Mouse (Mus musculus) liver, embryonic 14.5 days (tissue): Measurements from ENCODE around the gene St6galnac3. TPM values are rescaled to one million over a fixed set of nuclear protein-coding genes. Genes with fewer than 3 reads are reported as not detected.

Source experiments
- ATAC-seq: fragments of 200-750 bp; cut with Nextera tagmentation; 2 replicates; pipeline ENCODE4 v1.8.0; 2017; ENCODE audit warnings: moderate number of reproducible peaks, mild to moderate bottlenecking, moderate library complexity; ENCODE audit not compliant: insufficient read depth
- DNase-seq, 3 experiments: peaks; one replicate each; pipeline ENCODE4 v3.0.0-alpha.2; 2012 to 2013; ENCODE audit warnings: low read depth in 3 of 3, low spot score in 3 of 3
- H3K27ac ChIP-seq: fragments of 300-500 bp; sonication (generic); 2 replicates; pipeline ENCODE4 v1.5.1; 2014; ENCODE audit warnings: moderate library complexity, mild to moderate bottlenecking, control low read depth, inconsistent platforms
- H3K27me3 ChIP-seq: fragments of 300-500 bp; sonication (generic); 2 replicates; pipeline ENCODE4 v1.6.1; 2014; ENCODE audit warnings: mild to moderate bottlenecking, low read length, moderate library complexity; ENCODE audit not compliant: control insufficient read depth, insufficient read depth
- H3K36me3 ChIP-seq: fragments of 300-500 bp; sonication (generic); replicated peaks from 2 replicates; pipeline ENCODE4 v1.6.1; 2014; ENCODE audit warnings: low read depth; ENCODE audit not compliant: control insufficient read depth, insufficient read depth
- H3K4me1 ChIP-seq, 2 experiments: fragments of 200-500 bp in 1 of 2; fragments of 300-500 bp in 1 of 2; sonication (generic) in 1 of 2; replicated peaks; 2 replicates each; pipeline ENCODE4 v1.6.1; 2012 to 2014; ENCODE audit warnings: antibody characterized with exemption in 1 of 2, inconsistent platforms in 1 of 2, low read length in 1 of 2; ENCODE audit not compliant: control insufficient read depth in 2 of 2, insufficient read depth in 2 of 2
- H3K4me2 ChIP-seq: fragments of 300-500 bp; sonication (generic); 2 replicates; pipeline ENCODE4 v1.6.1; 2014; ENCODE audit warnings: low read depth, mild to moderate bottlenecking, control low read depth, moderate library complexity
- H3K4me3 ChIP-seq, 2 experiments: fragments of 200-500 bp in 1 of 2; fragments of 300-500 bp in 1 of 2; sonication (generic) in 1 of 2; 2 replicates each; pipeline ENCODE4 v1.5.1; 2012 to 2014; ENCODE audit warnings: low read depth in 2 of 2, low read length in 2 of 2, mild to moderate bottlenecking in 2 of 2, control low read depth in 1 of 2, inconsistent platforms in 1 of 2, moderate library complexity in 1 of 2; ENCODE audit not compliant: insufficient read depth in 1 of 2
- H3K9ac ChIP-seq: fragments of 300-500 bp; sonication (generic); replicated peaks from 2 replicates; pipeline ENCODE4 v1.6.1; 2014; ENCODE audit warnings: mild to moderate bottlenecking, control low read depth, moderate library complexity
- H3K9me3 ChIP-seq: fragments of 300-500 bp; sonication (generic); 2 replicates; pipeline ENCODE4 v1.6.1; 2016; ENCODE audit warnings: low read length, mixed read lengths; ENCODE audit not compliant: control insufficient read depth
- CTCF ChIP-seq: IDR thresholded peaks from 2 replicates; pipeline ENCODE4 v1.5.1; 2016; ENCODE audit warnings: antibody characterized with exemption, low read depth, control low read depth
- EP300 ChIP-seq: IDR thresholded peaks from 2 replicates; pipeline ENCODE4 v1.6.1; 2016; ENCODE audit warnings: antibody characterized with exemption, low read depth
- WGBS: fragments of 180-500 bp; shearing (Covaris S2); extraction: QIAGEN DNeasy Blood & Tissue Kit; methylation state at CpG from one replicate; pipeline ENCODE4 v1.1.7; 2014; ENCODE audit not compliant: insufficient replicate concordance; 5-methylcytosine and 5-hydroxymethylcytosine counted together
- polyA plus RNA-seq, 2 experiments: library from polyadenylated mRNA; depleted of rRNA in 1 of 2; stranded (reverse) in 1 of 2; unstranded in 1 of 2; fragments of >200 nt; fragmentation: Nextera tagmentation in 1 of 2; extraction: Ambion mirVana in 1 of 2; gene quantifications; 2 replicates each; pipeline versions ENCODE4 v1.2.1 to v1.2.3; 2012 to 2014

The St6galnac3 gene
- polyA plus RNA-seq, 2 experiments, result 2.9 to 5.7 TPM

GRCm38 (mm10) chr3:153587594-153587993, 137.4 kb downstream of the St6galnac3 start:
- H3K9me3 ChIP-seq, result no peaks in the 10 kb centered on the region
- no peak for DNase-seq
- 74% methylated on average over 1 of the region's 1 CpGs for WGBS

GRCm38 (mm10) chr3:153584836-153585235, 140.1 kb downstream of the St6galnac3 start:
- Histone ChIP-seq H3K27ac (no peak overlapping the region), H3K4me3 (no peak overlapping the region)
- 73% methylated on average over 3 of the region's 3 CpGs for WGBS

More at GRCm38 (mm10) chr3:153587594-153587993, 137.4 kb downstream of the St6galnac3 start:
- H3K4me2 ChIP-seq, result no peak overlapping the region
- no peaks in the 10 kb centered on the region; a peak in 1 of 4 replicates for H3K4me1 ChIP-seq
- no peak for TF ChIP-seq EP300
- TF ChIP-seq CTCF, result no peak
- no peak for ATAC-seq
- H3K4me3 ChIP-seq, result no peak overlapping the region
- H3K9ac ChIP-seq, result no peak overlapping the region
- no peaks in the 10 kb centered on the region for H3K27me3 ChIP-seq
- H3K36me3 ChIP-seq, result no peaks in the 10 kb centered on the region
- H3K27ac ChIP-seq, result no peak overlapping the region

GRCm38 (mm10) chr3:153582065-153582464, 142.9 kb downstream of the St6galnac3 start:
- Histone ChIP-seq H3K27me3 (no peaks in the 10 kb centered on the region), H3K9me3 (no peaks in the 10 kb centered on the region), H3K4me3 (no peak overlapping the region), H3K9ac (no peak overlapping the region), H3K36me3 (no peaks in the 10 kb centered on the region), H3K27ac (no peak overlapping the region), H3K4me2 (no peak overlapping the region), H3K4me1 (peaks cover 0 to 2% of the 10 kb centered on the region in 2 experiments; a peak in 2 of 4 replicates)
- 44% methylated on average over 4 of the region's 4 CpGs for WGBS
- no peak for DNase-seq
- no peak for ATAC-seq
- TF ChIP-seq CTCF (no peak), EP300 (no peak)

More at GRCm38 (mm10) chr3:153584836-153585235, 140.1 kb downstream of the St6galnac3 start:
- ATAC-seq (no peak), DNase-seq (no peak)
- no peak overlapping the region for H3K9ac ChIP-seq
- no peak for TF ChIP-seq EP300
- no peak for TF ChIP-seq CTCF
- no peaks in the 10 kb centered on the region for H3K9me3 ChIP-seq
- H3K36me3 ChIP-seq, result no peaks in the 10 kb centered on the region
- peaks cover 0 to 2% of the 10 kb centered on the region in 2 experiments; a peak in 2 of 4 replicates for H3K4me1 ChIP-seq
- H3K27me3 ChIP-seq, result no peaks in the 10 kb centered on the region
- H3K4me2 ChIP-seq, result no peak overlapping the region

- Histone ChIP-seq H3K4me2 (no peak overlapping the region), H3K27ac (no peak overlapping the region), H3K36me3 (no peaks in the 10 kb centered on the region), H3K27me3 (no peaks in the 10 kb centered on the region), H3K9me3 (no peaks in the 10 kb centered on the region), H3K4me1 (peaks cover 0 to 2% of the 10 kb centered on the region in 2 experiments; a peak in 2 of 4 replicates), H3K4me3 (no peak overlapping the region), H3K9ac (no peak overlapping the region)
- ATAC-seq (no peak), DNase-seq (no peak)
- 63% methylated on average over 2 of the region's 2 CpGs for WGBS
- no peak for TF ChIP-seq EP300
- TF ChIP-seq CTCF, result no peak
These were observed 144.3 kb downstream of the St6galnac3 start for GRCm38 (mm10) chr3:153580625-153581024.

- no peak overlapping the region for H3K27ac ChIP-seq
- no peak overlapping the region for H3K4me3 ChIP-seq
- TF ChIP-seq EP300 (no peak), CTCF (no peak)
- no peaks in the 10 kb centered on the region for H3K9me3 ChIP-seq
- H3K27me3 ChIP-seq, result no peaks in the 10 kb centered on the region
- H3K36me3 ChIP-seq, result no peaks in the 10 kb centered on the region
- no peak overlapping the region for H3K4me2 ChIP-seq
- no peak for DNase-seq
- H3K4me1 ChIP-seq, result peaks cover 0 to 2% of the 10 kb centered on the region in 2 experiments; a peak in 2 of 4 replicates
- WGBS, result 35% methylated on average over 3 of the region's 3 CpGs
- no peak overlapping the region for H3K9ac ChIP-seq
- no peak for ATAC-seq
These were observed 144.8 kb downstream of the St6galnac3 start for GRCm38 (mm10) chr3:153580136-153580535.
